In genomic region chr4:32355935-32356617, GRCm38 (mm10) we compare ENCODE assay signal across 18 mouse cellular contexts.
A peak's percentile ranks its signal among the peaks of the same experiment; 100 is the strongest.
DNase-seq lines count a peak whose midpoint lies in the region; ATAC-seq and TF ChIP-seq lines count a peak whose summit lies in the region.
"Had no signal": no experiment of that assay in that cellular context is flagged by ENCODE, and none has a peak within 500 bp of the region (broad histone marks: within the 10 kb centered on the region; RNA-seq: fewer than 3 reads in every experiment).

No protein-coding gene starts in this region.

- no peaks in the 10 kb centered on the region for H3K27me3 ChIP-seq in heart, embryonic 10.5 days (ENCODE audit: insufficient read depth, poor library complexity, severe bottlenecking)
- no peaks in the 10 kb centered on the region for H3K27me3 ChIP-seq in lung, embryonic 14.5 days (ENCODE audit: insufficient read depth, low read length)
- H3K27me3 ChIP-seq in lung, postnatal 0 days (replicated peaks; ENCODE audit: insufficient read depth, low read length): no peaks in the 10 kb centered on the region
- H3K27me3 ChIP-seq in limb, embryonic 15.5 days: no peaks in the 10 kb centered on the region
- H3K27me3 ChIP-seq in thymus, adult 2 months (ENCODE audit: control insufficient read depth, insufficient read depth, low read length): no peaks in the 10 kb centered on the region
- H3K27me3 ChIP-seq: embryonic facial prominence, embryonic 15.5 days; forebrain, embryonic 12.5 days; liver, embryonic 12.5 days; midbrain, embryonic 13.5 days had no signal

- TF ChIP-seq EP300 in lung, postnatal 0 days (IDR thresholded peaks at IDR 0.05): no peak

- no peak for DNase-seq in heart, embryonic 10.5 days (ENCODE audit: low spot score)
- no peak for DNase-seq in heart, adult 18-20 months
- DNase-seq in lung, embryonic 14.5 days: peak; percentile 60
- DNase-seq in lung, postnatal 0 days (ENCODE audit: low spot score): no peak
- no peak for DNase-seq in thymus, adult 2 months
- DNase-seq: adrenal gland, adult 8-10 months; cerebellum, adult 8-10 months; lung, postnatal 36 days; thymus, postnatal 14 days had no signal

- no peak for ATAC-seq in lung, embryonic 14.5 days (ENCODE audit: insufficient read depth)
- no peak for ATAC-seq in lung, postnatal 0 days
- ATAC-seq in limb, embryonic 15.5 days (ENCODE audit: insufficient number of reproducible peaks, low FRiP score, low TSS enrichment, low read depth): no peak; the same call in 1 of the 2 replicates
- ATAC-seq in megakaryocyte, adult 5-6 weeks (ENCODE audit: poor library complexity, severe bottlenecking): no peak
- ATAC-seq: liver, embryonic 12.5 days; midbrain, embryonic 13.5 days had no signal

- 0 out of 2 replicates have a peak overlapping the region, but pooled peaks have one; percentile 54 for H3K27ac ChIP-seq in heart, embryonic 10.5 days
- peak overlapping the region; percentile 33; the same call in 1 of the 2 replicates for H3K27ac ChIP-seq in lung, embryonic 14.5 days (ENCODE audit: low read depth)
- no peak overlapping the region for H3K27ac ChIP-seq in lung, postnatal 0 days (ENCODE audit: low read length)
- 0 out of 2 replicates have a peak overlapping the region, but pooled peaks have one; percentile 12 for H3K27ac ChIP-seq in bone marrow, adult 2 months (ENCODE audit: control insufficient read depth, insufficient read depth, low read depth, low read length, poor library complexity)
- no peak overlapping the region for H3K27ac ChIP-seq in limb, embryonic 15.5 days
- no peak overlapping the region for H3K27ac ChIP-seq in thymus, adult 2 months (ENCODE audit: control insufficient read depth, insufficient read depth, low read length)
- H3K27ac ChIP-seq: embryonic facial prominence, embryonic 15.5 days; forebrain, embryonic 12.5 days; kidney, postnatal 0 days; layer of hippocampus, adult 2 months; liver, embryonic 12.5 days; midbrain, embryonic 13.5 days had no signal

- WGBS in heart, embryonic 10.5 days: 75% methylated on average over 12 of the region's 12 CpGs
- 49% methylated on average over 12 of the region's 12 CpGs for WGBS in lung, embryonic 14.5 days
- 30% methylated on average over 12 of the region's 12 CpGs for WGBS in lung, postnatal 0 days
- 23% methylated on average over 12 of the region's 12 CpGs for WGBS in bone marrow, adult 2 months
- 32% methylated on average over 12 of the region's 12 CpGs for WGBS in limb, embryonic 15.5 days
- 52% methylated on average over 12 of the region's 12 CpGs for WGBS in thymus, adult 2 months

- H3K9me3 ChIP-seq in heart, embryonic 10.5 days: no peaks in the 10 kb centered on the region
- H3K9me3 ChIP-seq in lung, embryonic 14.5 days (ENCODE audit: low read depth, low read length): no peaks in the 10 kb centered on the region
- no peaks in the 10 kb centered on the region for H3K9me3 ChIP-seq in lung, postnatal 0 days (ENCODE audit: low read length)
- no peaks in the 10 kb centered on the region for H3K9me3 ChIP-seq in limb, embryonic 15.5 days
- H3K9me3 ChIP-seq: embryonic facial prominence, embryonic 15.5 days; forebrain, embryonic 12.5 days; liver, embryonic 12.5 days; midbrain, embryonic 13.5 days had no signal

- peaks cover 50% of the 10 kb centered on the region for H3K4me1 ChIP-seq in heart, embryonic 10.5 days
- peaks cover 28% of the 10 kb centered on the region for H3K4me1 ChIP-seq in lung, embryonic 14.5 days (ENCODE audit: insufficient read depth)
- H3K4me1 ChIP-seq in lung, postnatal 0 days (ENCODE audit: insufficient read depth, low read depth, low read length): peaks cover 13% of the 10 kb centered on the region
- H3K4me1 ChIP-seq in bone marrow, adult 2 months (ENCODE audit: control insufficient read depth, insufficient read depth, low read length): peaks cover 8% of the 10 kb centered on the region
- peaks cover 35% of the 10 kb centered on the region for H3K4me1 ChIP-seq in limb, embryonic 15.5 days
- H3K4me1 ChIP-seq in thymus, adult 2 months (replicated peaks; ENCODE audit: control insufficient read depth, insufficient read depth, low read length): peaks cover 18% of the 10 kb centered on the region

- no peak for TF ChIP-seq CTCF in lung, embryonic 14.5 days (IDR thresholded peaks at IDR 0.05; ENCODE audit: low read depth)
- TF ChIP-seq CTCF in lung, postnatal 0 days (IDR thresholded peaks at IDR 0.05): no peak
- TF ChIP-seq CTCF in bone marrow, adult 2 months (IDR thresholded peaks at IDR 0.05; ENCODE audit: control insufficient read depth, insufficient read depth, low read length): no peak
- TF ChIP-seq CTCF in thymus, adult 2 months (IDR thresholded peaks at IDR 0.05; ENCODE audit: borderline replicate concordance, control insufficient read depth, extremely low read depth, insufficient read depth, low read length, poor library complexity): no peak

- H3K36me3 ChIP-seq in heart, embryonic 10.5 days: no peaks in the 10 kb centered on the region
- H3K36me3 ChIP-seq in lung, embryonic 14.5 days (ENCODE audit: insufficient read depth): no peaks in the 10 kb centered on the region
- no peaks in the 10 kb centered on the region for H3K36me3 ChIP-seq in lung, postnatal 0 days (ENCODE audit: insufficient read depth, low read length)
- H3K36me3 ChIP-seq in limb, embryonic 15.5 days: no peaks in the 10 kb centered on the region
- no peaks in the 10 kb centered on the region for H3K36me3 ChIP-seq in thymus, adult 2 months (ENCODE audit: control insufficient read depth, insufficient read depth, low read length)
- H3K36me3 ChIP-seq: embryonic facial prominence, embryonic 15.5 days; forebrain, embryonic 12.5 days; liver, embryonic 12.5 days; midbrain, embryonic 13.5 days had no signal

- no peak overlapping the region for H3K4me3 ChIP-seq in heart, embryonic 10.5 days
- no peak overlapping the region for H3K4me3 ChIP-seq in lung, embryonic 14.5 days (ENCODE audit: low read depth, low read length)
- H3K4me3 ChIP-seq in lung, postnatal 0 days (ENCODE audit: low read depth, low read length): no peak overlapping the region
- no peak overlapping the region for H3K4me3 ChIP-seq in bone marrow, adult 2 months (replicated peaks; ENCODE audit: control insufficient read depth, low read depth, low read length)
- H3K4me3 ChIP-seq in limb, embryonic 15.5 days: no peak overlapping the region
- no peak overlapping the region for H3K4me3 ChIP-seq in thymus, adult 2 months (ENCODE audit: control insufficient read depth, insufficient read depth, low read length)
- H3K4me3 ChIP-seq: embryonic facial prominence, embryonic 15.5 days; forebrain, embryonic 12.5 days; layer of hippocampus, adult 2 months; liver, embryonic 12.5 days; midbrain, embryonic 13.5 days had no signal

- no peak for TF ChIP-seq POLR2A in bone marrow, adult 2 months (IDR thresholded peaks at IDR 0.05; ENCODE audit: borderline replicate concordance, control insufficient read depth, low read depth, low read length)
- no peak for TF ChIP-seq POLR2A in thymus, adult 2 months (IDR thresholded peaks at IDR 0.05; ENCODE audit: control insufficient read depth, extremely low read depth, insufficient read depth, low read length, poor library complexity)

- H3K9ac ChIP-seq in lung, embryonic 14.5 days: no peak overlapping the region
- no peak overlapping the region for H3K9ac ChIP-seq in lung, postnatal 0 days (replicated peaks; ENCODE audit: low read depth)
- no peak overlapping the region for H3K9ac ChIP-seq in limb, embryonic 15.5 days
- H3K9ac ChIP-seq: embryonic facial prominence, embryonic 15.5 days; forebrain, embryonic 12.5 days; liver, embryonic 12.5 days; midbrain, embryonic 13.5 days had no signal

- no peak overlapping the region for H3K4me2 ChIP-seq in lung, embryonic 14.5 days
- H3K4me2 ChIP-seq in lung, postnatal 0 days (replicated peaks; ENCODE audit: low read depth, low read length): no peak overlapping the region
- peak overlapping the region; percentile 12; the same call in 1 of the 2 replicates for H3K4me2 ChIP-seq in limb, embryonic 15.5 days
- H3K4me2 ChIP-seq: embryonic facial prominence, embryonic 15.5 days; forebrain, embryonic 12.5 days; liver, embryonic 12.5 days; midbrain, embryonic 13.5 days had no signal

Comparison
In these comparisons a context has a peak if more than half of its experiments do, and no peak if none do; other contexts are left out.
1. H3K27ac ChIP-seq: peak in heart, embryonic 10.5 days (single experiment), lung, embryonic 14.5 days (single experiment) and bone marrow, adult 2 months (single experiment); none in lung, postnatal 0 days (single experiment), limb, embryonic 15.5 days (single experiment) and thymus, adult 2 months (single experiment).